Mouse (Mus musculus): ENCODE measurements around the gene Tnfrsf1b.

DNA sequence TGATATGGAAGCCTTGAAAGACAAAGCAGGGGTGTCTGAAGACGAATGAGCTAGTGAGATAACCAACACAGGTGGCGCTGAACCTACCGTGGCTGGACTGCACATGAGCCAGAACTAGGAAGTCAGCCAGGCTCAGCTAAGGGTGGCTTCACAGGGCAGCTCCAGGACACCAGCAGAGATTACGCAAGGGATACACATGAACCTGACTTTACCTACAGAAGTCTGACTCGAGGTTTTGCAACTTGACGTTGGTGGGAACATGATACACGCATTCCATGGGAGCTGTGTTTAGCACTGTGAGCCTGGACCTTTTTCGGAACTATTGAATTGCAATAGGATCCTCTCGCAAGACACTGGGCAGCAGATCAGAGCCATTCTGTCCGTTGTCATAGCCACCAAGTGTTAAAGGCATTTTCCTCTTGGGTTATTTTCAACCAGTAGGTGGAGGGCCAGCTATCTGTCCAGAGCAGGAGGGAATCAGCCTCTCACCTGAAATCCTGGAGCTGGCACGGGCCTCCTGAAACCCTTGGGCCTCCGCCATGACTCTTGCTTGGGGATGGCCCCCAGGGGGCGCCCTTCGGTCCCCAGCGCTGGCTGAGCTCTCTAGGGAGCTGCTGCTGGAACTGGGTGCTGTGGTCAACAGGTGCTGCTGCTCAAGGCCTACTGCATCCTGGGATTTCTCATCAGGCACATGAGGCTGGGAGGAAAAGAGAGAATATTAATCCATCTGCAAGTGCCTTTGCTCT is 27.3 kb downstream of the Tnfrsf1b start:
- TF ChIP-seq FLI1 (IDR thresholded peaks at IDR 0.05; ENCODE audit: low read length): no peak
- no peak for TF ChIP-seq GATA1 (IDR thresholded peaks at IDR 0.05; ENCODE audit: borderline replicate concordance, low read length)
